Mouse (Mus musculus) thymus, adult 18-20 months (tissue): ENCODE results near the gene Bmper.

Experiments used
- DNase-seq, 2 experiments: peaks; one replicate each; pipeline ENCODE4 v3.0.0; 2022; ENCODE audit warnings: mixed read lengths in 2 of 2

The Bmper gene

DNA sequence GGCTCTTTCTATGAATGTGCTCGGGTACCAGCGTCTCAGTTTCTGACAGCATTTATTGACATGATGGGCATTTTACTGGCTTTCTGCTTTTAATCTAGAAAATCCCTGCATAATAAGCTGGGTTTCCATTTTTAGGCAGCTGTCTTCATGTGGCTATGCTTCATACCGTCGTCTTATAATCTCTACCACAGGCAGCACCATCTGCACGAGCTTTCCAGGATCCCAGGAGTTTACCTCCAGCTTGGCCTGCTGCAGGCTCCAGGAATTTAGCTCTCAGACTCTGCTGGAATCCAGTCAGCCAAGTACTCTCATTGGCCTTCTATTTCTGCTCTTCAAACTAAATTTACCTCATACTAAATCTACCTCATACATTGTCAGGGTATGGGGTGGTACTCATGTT lies 219.3 kb downstream of the Bmper start:
- no peak for DNase-seq

GRCm38 (mm10) chr9:23444975-23445374 lies 222.1 kb downstream of the Bmper start:
- no peak for DNase-seq

GRCm38 (mm10) chr9:23447271-23447961 lies 224.5 kb downstream of the Bmper start:
- no peak for DNase-seq

- DNase-seq, result no peak
Observed at GRCm38 (mm10) chr9:23453309-23453708, 230.4 kb downstream of the Bmper start.

DNA sequence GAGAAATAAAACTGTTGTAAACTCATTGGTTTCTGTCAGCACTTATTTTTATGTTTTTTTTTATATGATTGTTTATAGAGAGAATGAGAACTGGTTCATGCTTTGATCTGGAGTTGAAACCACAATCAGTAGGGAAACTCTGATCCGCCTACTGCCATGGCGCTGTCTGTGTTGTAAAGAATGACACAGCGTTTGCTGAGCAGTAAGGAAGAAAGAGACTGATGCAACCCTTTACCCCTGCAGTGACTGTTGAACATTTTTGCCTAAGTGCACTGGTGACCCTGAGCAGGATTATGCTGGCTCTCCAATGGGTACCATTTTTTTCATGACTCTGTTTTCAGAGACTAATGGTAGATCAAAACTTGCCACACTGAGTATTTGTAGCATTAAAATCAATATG lies 234.3 kb downstream of the Bmper start:
- DNase-seq, result no peak

GRCm38 (mm10) chr9:23460721-23461120 lies 237.8 kb downstream of the Bmper start:
- DNase-seq, result no peak

GRCm38 (mm10) chr9:23462949-23463608 lies 240.2 kb downstream of the Bmper start:
- no peak for DNase-seq

- no peak for DNase-seq
Observed at GRCm38 (mm10) chr9:23464981-23465630, 242.2 kb downstream of the Bmper start.

DNA sequence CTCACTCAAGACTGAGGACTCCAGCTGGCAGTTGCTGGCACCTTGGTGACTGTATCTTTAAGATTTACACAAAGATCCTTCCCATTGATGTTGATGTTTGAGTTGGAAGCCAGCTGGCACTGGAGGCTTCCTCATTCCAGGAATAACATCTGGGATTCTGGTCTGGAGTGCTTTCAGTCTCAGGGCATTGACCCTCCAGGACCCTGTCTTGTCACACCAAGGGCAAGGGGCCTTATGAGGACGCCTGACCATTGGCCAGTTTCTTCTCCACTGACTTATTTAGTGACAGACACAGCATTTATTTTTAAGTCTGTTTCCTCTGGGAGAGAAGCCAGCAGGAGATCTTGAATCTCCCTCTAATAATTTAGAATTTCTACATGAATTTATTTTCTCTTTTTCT lies 247.0 kb downstream of the Bmper start:
- no peak for DNase-seq

- no peak for DNase-seq
Observed at GRCm38 (mm10) chr9:23485851-23486250, 263.0 kb downstream of the Bmper start.

- DNase-seq, result no peak
Observed at GRCm38 (mm10) chr9:23486725-23487378, 264.0 kb downstream of the Bmper start.

- no peak for DNase-seq
Observed at GRCm38 (mm10) chr9:23488265-23488664, 265.4 kb downstream of the Bmper start.

DNA sequence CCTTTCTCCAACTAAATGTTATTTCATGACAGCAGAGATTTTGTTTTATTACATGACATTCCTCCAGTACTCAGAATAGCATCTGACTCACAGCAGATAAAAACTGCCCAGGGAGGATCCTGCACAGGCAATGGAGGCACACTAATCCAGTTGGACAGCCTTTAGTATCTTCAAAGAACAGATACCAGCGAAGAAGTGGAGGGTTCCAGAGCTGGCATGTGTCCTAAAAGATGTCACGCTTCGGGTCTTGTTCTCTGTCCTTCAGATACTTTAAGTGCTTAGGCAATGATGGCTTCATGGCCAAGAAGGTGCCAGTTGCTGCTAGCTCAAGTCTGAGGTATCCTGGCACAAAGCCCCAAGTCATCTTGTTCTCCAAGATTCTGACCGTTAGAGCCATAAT lies 272.5 kb downstream of the Bmper start:
- DNase-seq, result no peak

DNA sequence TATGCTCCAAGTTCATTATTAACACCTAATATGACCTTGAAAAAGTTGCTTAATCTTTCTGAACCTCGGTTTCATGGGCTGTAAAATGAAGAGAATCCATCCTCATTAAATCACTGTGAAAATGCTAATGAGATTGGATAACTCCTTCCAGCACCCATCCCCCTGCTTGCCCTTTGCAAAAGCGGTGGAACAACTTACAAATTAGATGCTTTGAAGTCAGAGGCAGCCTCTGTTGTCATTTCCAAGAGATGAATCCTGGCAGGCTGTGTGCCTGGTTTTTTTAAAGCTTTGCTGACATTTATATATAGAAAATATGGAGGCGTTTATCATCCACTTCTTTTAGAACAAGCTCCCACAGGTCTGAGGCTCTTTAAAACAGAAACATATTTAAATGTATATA lies 274.8 kb downstream of the Bmper start:
- DNase-seq, result no peak

DNA sequence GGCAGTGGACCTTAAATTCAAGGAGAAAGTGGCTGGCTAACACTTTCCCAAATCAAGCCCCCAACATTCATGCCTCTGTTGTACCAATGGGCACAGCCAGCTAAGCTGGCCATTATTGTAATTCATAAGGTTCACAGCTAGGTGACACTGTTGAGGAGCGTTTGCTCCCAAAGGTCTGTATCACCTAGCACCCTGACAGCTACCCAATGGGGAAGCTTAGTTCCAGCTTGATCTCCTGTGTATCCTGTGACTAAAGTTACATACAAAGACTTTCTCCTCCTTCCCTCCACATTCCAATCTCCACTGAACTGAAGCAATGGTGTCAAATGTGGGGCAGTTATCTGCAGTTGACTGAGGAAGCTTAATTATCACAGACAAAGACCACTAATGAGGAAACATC lies 311.0 kb downstream of the Bmper start:
- no peak for DNase-seq
